Mouse (Mus musculus) brain, embryonic 14.5 days (tissue): ENCODE measurements around the gene H2al1m.
A peak's percentile ranks its signal among the peaks of the same experiment; 100 is the strongest.

Experiments used
- CTCF ChIP-seq: fragments of 200-500 bp; IDR thresholded peaks from 2 replicates; pipeline ENCODE4 v1.5.1; 2012; ENCODE audit warnings: inconsistent platforms, mild to moderate bottlenecking, moderate library complexity, borderline replicate concordance; ENCODE audit not compliant: insufficient read depth, insufficient read length; ENCODE audit errors: extremely low read depth
- POLR2A ChIP-seq: fragments of 200-500 bp; IDR thresholded peaks from 2 replicates; pipeline ENCODE4 v1.6.1; 2012; ENCODE audit warnings: mild to moderate bottlenecking, inconsistent platforms, borderline replicate concordance; ENCODE audit not compliant: poor library complexity, insufficient read depth, insufficient read length, severe bottlenecking; ENCODE audit errors: extremely low read depth

DNA sequence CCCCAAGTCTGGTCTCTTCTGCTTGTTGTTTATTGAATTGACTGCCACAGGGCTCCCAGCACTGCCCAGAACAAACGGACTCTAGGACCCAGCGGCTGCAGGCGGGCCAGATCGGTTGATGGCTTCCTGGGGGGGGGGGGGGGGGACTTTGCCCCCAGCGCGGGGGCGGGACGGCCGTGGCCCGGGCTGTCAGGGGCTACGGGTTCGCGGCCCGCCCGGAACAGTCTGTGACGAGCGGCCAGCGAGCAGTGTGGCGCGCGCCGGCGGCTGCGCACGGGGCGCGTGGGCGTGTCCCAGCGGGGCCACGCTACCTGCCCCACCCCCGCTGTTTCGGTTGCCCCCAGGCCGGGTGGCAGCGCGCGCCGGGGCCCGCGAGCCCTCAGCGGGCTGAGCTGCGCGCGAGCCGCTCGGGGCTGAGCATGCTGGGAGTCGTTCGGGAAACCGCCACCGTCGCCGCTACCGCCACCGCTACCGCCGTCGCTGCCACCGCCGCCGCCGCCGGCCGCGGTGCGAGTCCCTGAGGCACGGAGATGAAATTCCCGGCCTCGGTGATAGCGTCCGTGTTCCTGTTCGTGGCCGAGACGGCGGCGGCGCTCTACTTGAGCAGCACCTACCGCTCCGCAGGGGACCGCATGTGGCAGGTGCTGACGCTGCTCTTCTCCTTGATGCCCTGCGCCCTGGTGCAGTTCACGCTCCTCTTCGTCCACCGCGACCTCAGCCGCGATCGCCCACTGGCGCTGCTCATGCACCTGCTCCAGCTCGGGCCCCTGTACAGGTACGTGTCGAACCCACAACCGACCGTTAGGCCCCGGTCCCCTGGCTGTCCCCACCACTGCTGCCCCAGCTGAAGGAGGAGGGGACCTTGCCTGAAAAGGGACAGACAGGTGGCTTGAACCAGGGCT is 10.9 kb upstream of the H2al1m start, which contains the start of gene Xk:
- TF ChIP-seq CTCF: no peak
- 0 out of 2 replicates have a peak, but pooled peaks have one; percentile 13 for TF ChIP-seq POLR2A
